Mouse (Mus musculus) fibroblast of lung, adult 2 months (primary cell): ENCODE results near the gene Snrnp70.
"Not testable (repeated sequence)": the region's sequence is repeated elsewhere in the genome, so short reads cannot be mapped to it uniquely, and the experiment has no call there.

ENCODE experiments used
- DNase-seq: peaks from one replicate; pipeline ENCODE4 v3.0.0-alpha.2; 2011; ENCODE audit warnings: low read depth

Gene Snrnp70

GRCm38 (mm10) chr7:45368178-45368577, 27.4 kb downstream of the Snrnp70 start:
- DNase-seq: no peak

- peak; percentile 87 for DNase-seq
Observed at GRCm38 (mm10) chr7:45367020-45367880, 28.3 kb downstream of the Snrnp70 start.

- no peak for DNase-seq
Observed at GRCm38 (mm10) chr7:45366652-45367019, 28.9 kb downstream of the Snrnp70 start, which contains the start of gene Ppfia3. TSS of gene Ppfia3 (minus strand) at chr7:45367019.

GRCm38 (mm10) chr7:45365742-45366651, 29.5 kb downstream of the Snrnp70 start:
- no peak for DNase-seq

- no peak for DNase-seq
Observed at GRCm38 (mm10) chr7:45363983-45364382, 31.6 kb downstream of the Snrnp70 start.

GRCm38 (mm10) chr7:45362801-45363200, 32.7 kb downstream of the Snrnp70 start:
- DNase-seq: no peak

- no peak for DNase-seq
Observed at GRCm38 (mm10) chr7:45361243-45361804, 34.2 kb downstream of the Snrnp70 start.

GRCm38 (mm10) chr7:45360404-45361125, 35.0 kb downstream of the Snrnp70 start:
- no peak for DNase-seq

- not testable (repeated sequence) for DNase-seq
Observed at GRCm38 (mm10) chr7:45359081-45359480, 36.5 kb downstream of the Snrnp70 start.

- DNase-seq: no peak
Observed at GRCm38 (mm10) chr7:45356087-45356486, 39.5 kb downstream of the Snrnp70 start.

- DNase-seq: no peak
Observed at GRCm38 (mm10) chr7:45355318-45356020, 40.1 kb downstream of the Snrnp70 start.

- no peak for DNase-seq
Observed at GRCm38 (mm10) chr7:45353041-45353440, 42.5 kb downstream of the Snrnp70 start.

GRCm38 (mm10) chr7:45346905-45347304, 48.6 kb downstream of the Snrnp70 start:
- no peak for DNase-seq

GRCm38 (mm10) chr7:45343543-45343942, 52.0 kb downstream of the Snrnp70 start:
- no peak for DNase-seq

- no peak for DNase-seq
Observed at GRCm38 (mm10) chr7:45342081-45342480, 53.5 kb downstream of the Snrnp70 start.

- DNase-seq: peak; percentile 40
Observed at GRCm38 (mm10) chr7:45341303-45341702, 54.2 kb downstream of the Snrnp70 start.

- no peak for DNase-seq
Observed at GRCm38 (mm10) chr7:45340669-45341068, 54.9 kb downstream of the Snrnp70 start.

- no peak for DNase-seq
Observed at GRCm38 (mm10) chr7:45340066-45340442, 55.5 kb downstream of the Snrnp70 start.

GRCm38 (mm10) chr7:45339410-45340065, 56.0 kb downstream of the Snrnp70 start:
- no peak for DNase-seq

- no peak for DNase-seq
Observed at GRCm38 (mm10) chr7:45338161-45338911, 57.2 kb downstream of the Snrnp70 start.
